Mouse (Mus musculus) large intestine, adult 2 months (tissue): ENCODE measurements around the gene Angptl8. TPM values are rescaled to one million over a fixed set of nuclear protein-coding genes. Genes with fewer than 3 reads are reported as not detected.
A peak's percentile ranks its signal among the peaks of the same experiment; 100 is the strongest.
"Not testable (repeated sequence)": the region's sequence is repeated elsewhere in the genome, so short reads cannot be mapped to it uniquely, and the experiment has no call there.

Source experiments
- DNase-seq: peaks from one replicate; pipeline ENCODE4 v3.0.0-alpha.2; 2012; ENCODE audit warnings: low read depth, low spot score
- WGBS: fragments of 180-500 bp; shearing (Covaris S2); methylation state at CpG from one replicate; pipeline ENCODE4 v1.1.7; 2018; 5-methylcytosine and 5-hydroxymethylcytosine counted together
- polyA plus RNA-seq: library from polyadenylated mRNA; depleted of rRNA; stranded (reverse); fragments of >200 nt; gene quantifications from 2 replicates; pipeline ENCODE4 v1.2.3, GENCODE M21; 2012; rRNA removed

Angptl8 gene
- 6.2 and 7.6 TPM in 2 replicates for polyA plus RNA-seq

- DNase-seq: peak; percentile 53
These were observed at the start of gene Angptl8 for GRCm38 (mm10) chr9:21835258-21835912. Gene Angptl8, plus strand, starts transcription at chr9:21835510.

GRCm38 (mm10) chr9:21786309-21786708, 49.0 kb upstream of the Angptl8 start:
- DNase-seq: not testable (repeated sequence)
- 78% methylated on average over 2 of the region's 2 CpGs for WGBS

More at GRCm38 (mm10) chr9:21835258-21835912, at the start of gene Angptl8:
- WGBS: 34% methylated on average over 15 of the region's 15 CpGs

- 9% methylated on average over 6 of the region's 6 CpGs for WGBS
- DNase-seq: no peak
These were observed 48.4 kb upstream of the Angptl8 start for GRCm38 (mm10) chr9:21786906-21787305.

- 61% methylated on average over 5 of the region's 5 CpGs for WGBS
- no peak for DNase-seq
These were observed 47.7 kb upstream of the Angptl8 start for GRCm38 (mm10) chr9:21787654-21788053.

- DNase-seq: no peak
- whole genome bisulfite sequencing: 75% methylated on average over 9 of the region's 9 CpGs
These were observed 47.1 kb upstream of the Angptl8 start for GRCm38 (mm10) chr9:21788234-21788633.

- 18% methylated on average over 8 of the region's 8 CpGs for WGBS
- DNase-seq: no peak
These were observed 43.4 kb upstream of the Angptl8 start for GRCm38 (mm10) chr9:21791861-21792260.

- DNase-seq: no peak
- whole genome bisulfite sequencing: 18% methylated on average over 8 of the region's 8 CpGs
These were observed 42.7 kb upstream of the Angptl8 start for GRCm38 (mm10) chr9:21792644-21793043.

GRCm38 (mm10) chr9:21793507-21793906, 41.8 kb upstream of the Angptl8 start:
- WGBS: 96% methylated on average over 6 of the region's 6 CpGs

GRCm38 (mm10) chr9:21794344-21794834, 40.9 kb upstream of the Angptl8 start:
- no peak for DNase-seq
- 93% methylated on average over 18 of the region's 18 CpGs for WGBS

More at GRCm38 (mm10) chr9:21793507-21793906, 41.8 kb upstream of the Angptl8 start:
- DNase-seq: not testable (repeated sequence)

GRCm38 (mm10) chr9:21794925-21795324, 40.4 kb upstream of the Angptl8 start:
- WGBS: 94% methylated on average over 25 of the region's 25 CpGs
- no peak for DNase-seq

- no peak for DNase-seq
- WGBS: 83% methylated on average over 5 of the region's 5 CpGs
These were observed 39.7 kb upstream of the Angptl8 start for GRCm38 (mm10) chr9:21795579-21795978.

- no peak for DNase-seq
- WGBS: 57% methylated on average over 3 of the region's 3 CpGs
These were observed 39.1 kb upstream of the Angptl8 start for GRCm38 (mm10) chr9:21796259-21796658.

- no peak for DNase-seq
- WGBS: 61% methylated on average over 3 of the region's 3 CpGs
These were observed 38.4 kb upstream of the Angptl8 start for GRCm38 (mm10) chr9:21796919-21797318.

- WGBS: 2% methylated on average over 26 of the region's 26 CpGs
- no peak for DNase-seq
These were observed 37.4 kb upstream of the Angptl8 start for GRCm38 (mm10) chr9:21797921-21798344.

- whole genome bisulfite sequencing: under 1% methylated on average over 52 of the region's 52 CpGs
- DNase-seq: no peak
These were observed 36.8 kb upstream of the Angptl8 start, which contains the start of gene Kank2 for GRCm38 (mm10) chr9:21798345-21799009. Gene Kank2, minus strand, starts transcription at chr9:21798744.

- WGBS: 17% methylated on average over 3 of the region's 3 CpGs
- no peak for DNase-seq
These were observed 36.3 kb upstream of the Angptl8 start for GRCm38 (mm10) chr9:21799010-21799350.

- 85% methylated on average over 7 of the region's 7 CpGs for WGBS
- no peak for DNase-seq
These were observed 34.2 kb upstream of the Angptl8 start for GRCm38 (mm10) chr9:21801121-21801520.

- no peak for DNase-seq
- 93% methylated on average over 7 of the region's 7 CpGs for WGBS
These were observed 33.7 kb upstream of the Angptl8 start for GRCm38 (mm10) chr9:21801591-21801990.

- DNase-seq: no peak
- 28% methylated on average over 13 of the region's 13 CpGs for WGBS
These were observed 31.2 kb upstream of the Angptl8 start for GRCm38 (mm10) chr9:21803986-21804644.

GRCm38 (mm10) chr9:21806363-21806762, 28.9 kb upstream of the Angptl8 start:
- 50% methylated on average over 3 of the region's 3 CpGs for WGBS
- no peak for DNase-seq
